Mouse (Mus musculus) heart, embryonic 11.5 days (tissue): ENCODE results near the gene Gm21627. TPM values are rescaled to one million over a fixed set of nuclear protein-coding genes. Genes with fewer than 3 reads are reported as not detected.
"Not testable (repeated sequence)": the region's sequence is repeated elsewhere in the genome, so short reads cannot be mapped to it uniquely, and the experiment has no call there.

Source experiments
- ATAC-seq: fragments of 200-750 bp; cut with Nextera tagmentation; replicated peaks from 2 replicates; pipeline ENCODE4 v1.8.0; 2017; ENCODE audit warnings: moderate library complexity; ENCODE audit not compliant: insufficient number of reproducible peaks, low FRiP score, low TSS enrichment
- H3K27ac ChIP-seq: fragments of 300-500 bp; sonication (generic); 2 replicates; pipeline ENCODE4 v1.5.1; 2014; ENCODE audit warnings: mild to moderate bottlenecking, low read depth, low read length
- H3K27me3 ChIP-seq: fragments of 300-500 bp; sonication (generic); 2 replicates; pipeline ENCODE4 v1.6.1; 2014; ENCODE audit warnings: mild to moderate bottlenecking, low read length, mixed read lengths; ENCODE audit not compliant: control insufficient read depth, insufficient read depth
- H3K36me3 ChIP-seq: fragments of 300-500 bp; sonication (generic); 2 replicates; pipeline ENCODE4 v1.6.1; 2014; ENCODE audit warnings: mild to moderate bottlenecking, low read length, moderate library complexity, mixed read lengths; ENCODE audit not compliant: control insufficient read depth, insufficient read depth
- H3K4me1 ChIP-seq: fragments of 300-500 bp; sonication (generic); 2 replicates; pipeline ENCODE4 v1.6.1; 2014; ENCODE audit warnings: low read length; ENCODE audit not compliant: control insufficient read depth, insufficient read depth
- H3K4me2 ChIP-seq: fragments of 300-500 bp; sonication (generic); 2 replicates; pipeline ENCODE4 v1.6.1; 2014; ENCODE audit warnings: mild to moderate bottlenecking, moderate library complexity
- H3K4me3 ChIP-seq: fragments of 300-500 bp; sonication (generic); 2 replicates; pipeline ENCODE4 v1.5.1; 2014; ENCODE audit warnings: low read depth, low read length
- H3K9ac ChIP-seq: fragments of 300-500 bp; sonication (generic); 2 replicates; pipeline ENCODE4 v1.6.1; 2014; ENCODE audit warnings: mild to moderate bottlenecking, low read depth, low read length, moderate library complexity
- H3K9me3 ChIP-seq: fragments of 300-500 bp; sonication (generic); replicated peaks from 2 replicates; pipeline ENCODE4 v1.6.1; 2016; ENCODE audit warnings: low read length; ENCODE audit not compliant: control insufficient read depth
- WGBS: fragments of 180-500 bp; shearing (Covaris S2); extraction: QIAGEN DNeasy Blood & Tissue Kit; methylation state at CpG from one replicate; pipeline ENCODE4 v1.1.7; 2014; ENCODE audit not compliant: insufficient replicate concordance; 5-methylcytosine and 5-hydroxymethylcytosine counted together
- polyA plus RNA-seq: library from polyadenylated mRNA; unstranded; fragments of >200 nt; fragmentation: Nextera tagmentation; extraction: Ambion mirVana; gene quantifications from 2 replicates; pipeline ENCODE4 v1.2.1, GENCODE M21; 2014

Gene Gm21627
- polyA plus RNA-seq: not detected in 2 replicates

DNA sequence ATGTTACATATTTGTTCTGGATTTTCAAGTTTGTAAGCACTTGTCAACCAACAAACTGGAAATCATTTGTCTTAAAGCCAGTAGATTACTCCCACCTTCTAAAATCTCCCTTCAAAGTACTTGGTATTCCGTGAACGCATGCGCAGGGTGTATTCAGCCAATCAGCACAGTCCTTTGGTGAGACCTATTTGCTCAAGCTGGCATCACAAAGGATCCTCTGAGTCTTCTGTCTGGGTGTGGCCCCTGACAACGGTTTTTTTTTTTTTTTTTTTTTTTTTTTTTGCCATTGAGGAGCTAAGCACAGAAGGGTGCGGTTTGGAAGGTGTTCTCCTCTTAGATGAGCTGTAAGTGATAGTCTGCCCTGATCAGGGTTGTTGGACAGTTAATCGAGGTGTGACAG is at the start of gene Gm21627:
TSS of gene Gm21627 (plus strand) at position 301 of the 400 bp plus-strand sequence.
- not testable (repeated sequence) for H3K4me1 ChIP-seq, H3K36me3 ChIP-seq, H3K4me2 ChIP-seq, H3K9me3 ChIP-seq, H3K27ac ChIP-seq, H3K4me3 ChIP-seq, H3K9ac ChIP-seq, H3K27me3 ChIP-seq, ATAC-seq
- WGBS: no CpG with 5 or more reads among the region's 6 CpGs
